Mouse (Mus musculus): Measurements from ENCODE around the gene Vps41.

DNA sequence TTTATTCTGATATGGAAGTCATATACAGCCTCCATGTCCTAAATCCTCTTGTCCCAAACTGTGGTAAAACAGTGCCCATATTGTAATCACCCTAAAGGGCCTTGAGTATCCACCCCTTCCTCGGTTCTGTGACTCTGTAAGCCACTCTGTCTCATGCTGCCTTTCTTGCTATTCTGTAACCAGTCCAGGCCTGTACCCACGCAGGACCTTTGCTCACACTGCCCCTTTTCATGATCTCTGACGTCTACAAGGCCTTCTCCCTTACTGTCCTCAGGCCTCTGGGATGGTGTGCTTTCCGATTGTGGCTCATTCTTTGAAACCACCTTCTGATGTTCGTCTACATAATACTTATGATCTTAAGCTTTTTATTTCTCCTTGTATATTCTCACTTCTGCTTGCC is 1.4 kb downstream of the Vps41 start:
- no peak for TF ChIP-seq CTCF (IDR thresholded peaks at IDR 0.05; ENCODE audit: control insufficient read depth, insufficient read depth, insufficient read length)
- no peak for TF ChIP-seq MYOG (IDR thresholded peaks at IDR 0.05; ENCODE audit: control insufficient read depth, extremely low read depth, insufficient read length)
- TF ChIP-seq MAX (IDR thresholded peaks at IDR 0.05): no peak
